Mouse (Mus musculus) layer of hippocampus, adult 11-12 months (tissue): ENCODE data around the gene Satb2.
"Not testable (repeated sequence)": the region's sequence is repeated elsewhere in the genome, so short reads cannot be mapped to it uniquely, and the experiment has no call there.

ENCODE experiments used
- DNase-seq: peaks from one replicate; pipeline ENCODE4 v3.0.0; 2022; ENCODE audit warnings: low spot score

Satb2 gene

DNA sequence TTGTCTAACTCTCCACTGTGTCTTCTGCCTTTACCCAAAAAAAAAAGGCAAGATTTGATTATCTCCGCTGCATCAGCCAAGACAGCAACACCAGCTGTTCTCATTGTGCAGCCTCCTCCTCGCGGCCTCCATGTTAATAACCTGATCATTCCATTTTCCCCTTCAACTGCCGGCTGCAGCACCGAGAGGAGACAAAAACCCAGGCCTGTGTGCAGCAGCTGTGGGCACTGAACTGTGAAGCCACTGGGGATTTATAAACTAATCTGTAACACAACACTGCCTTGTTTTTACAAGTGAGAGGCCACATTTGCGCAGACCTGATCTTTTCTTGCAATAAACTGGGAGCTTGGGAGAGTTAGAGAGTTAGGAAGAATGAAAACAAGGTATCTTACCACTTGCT lies 145.1 kb downstream of the Satb2 start:
- no peak for DNase-seq

GRCm38 (mm10) chr1:56832738-56833137 lies 145.7 kb downstream of the Satb2 start:
- no peak for DNase-seq

DNA sequence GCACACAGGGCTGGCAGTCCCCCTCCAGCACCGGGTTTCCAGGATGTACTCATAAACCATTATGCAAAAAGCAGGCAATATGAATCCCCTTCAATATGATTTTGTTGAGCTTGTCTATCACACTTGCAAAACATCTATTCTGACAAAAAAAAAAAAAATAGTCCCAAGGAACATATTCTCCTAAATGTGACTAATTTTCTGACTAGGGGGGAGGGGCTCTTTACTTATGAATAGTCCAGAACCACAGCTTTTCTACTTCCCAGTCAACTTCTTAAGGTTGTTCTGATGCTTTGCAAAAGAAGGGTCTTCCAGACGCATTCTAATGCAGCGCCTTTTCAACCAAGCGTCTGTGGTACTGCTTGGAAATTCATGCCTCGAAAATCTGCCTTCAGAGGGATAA lies 155.7 kb downstream of the Satb2 start:
- DNase-seq, result no peak

GRCm38 (mm10) chr1:56822025-56822424 lies 156.4 kb downstream of the Satb2 start:
- no peak for DNase-seq

- no peak for DNase-seq
Observed at GRCm38 (mm10) chr1:56813506-56813905, 164.9 kb downstream of the Satb2 start.

DNA sequence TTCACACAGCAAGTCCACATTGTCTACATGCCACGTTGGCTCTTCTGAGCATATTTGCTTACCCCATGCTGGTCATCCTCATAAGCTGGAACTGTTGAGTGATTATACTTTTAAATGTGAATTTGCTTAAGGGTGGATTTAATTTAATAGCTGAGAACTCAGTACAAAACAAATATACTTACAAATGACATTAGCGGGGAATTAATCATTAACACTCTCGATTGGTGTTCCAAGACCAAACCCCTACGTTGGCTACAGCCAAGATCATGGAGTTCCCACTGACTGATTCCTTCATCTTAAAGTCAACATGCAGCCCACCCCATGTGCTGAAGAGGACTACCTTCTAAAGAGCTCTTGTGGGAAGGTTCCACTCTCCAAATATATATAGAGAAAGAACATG lies 165.5 kb downstream of the Satb2 start:
- no peak for DNase-seq

DNA sequence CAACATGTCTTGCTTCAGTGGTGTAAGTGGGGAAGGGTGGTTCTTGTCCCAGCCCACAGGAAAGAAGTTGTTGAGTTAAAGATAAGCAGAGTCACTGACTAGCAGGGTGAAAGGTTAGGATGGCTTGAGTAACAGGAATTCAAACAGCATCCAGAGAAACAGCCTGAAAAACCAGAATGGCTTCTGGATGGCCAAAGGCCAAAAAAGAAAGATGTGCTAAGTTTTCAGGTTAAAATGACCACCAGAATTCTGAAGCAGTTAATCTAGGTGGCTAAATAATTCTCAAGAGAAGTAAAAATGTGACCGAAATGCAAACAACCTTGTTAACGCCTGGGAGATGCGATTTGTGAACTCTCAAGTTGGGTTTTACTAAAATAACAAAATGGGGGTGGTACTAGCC lies 167.0 kb downstream of the Satb2 start:
- DNase-seq, result no peak

DNA sequence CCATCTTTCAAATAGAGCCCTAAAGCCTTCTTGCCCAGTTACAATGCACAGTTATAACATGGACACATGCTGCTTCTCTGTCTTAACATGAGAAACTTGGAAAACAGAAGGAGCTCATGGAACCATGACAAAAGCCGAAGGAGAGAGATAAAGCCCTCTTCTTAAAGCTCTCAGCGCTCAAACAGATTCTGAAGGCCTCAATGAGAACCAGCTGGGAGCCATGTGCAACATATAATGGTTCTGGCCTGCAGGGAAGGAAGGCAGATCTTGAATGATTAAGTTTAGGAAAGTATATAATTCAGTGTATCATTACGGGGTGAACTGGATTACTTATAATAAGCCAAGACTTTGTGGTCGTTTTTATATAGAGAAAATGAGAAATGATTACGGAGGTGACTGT lies 172.4 kb downstream of the Satb2 start:
- DNase-seq, result no peak

DNA sequence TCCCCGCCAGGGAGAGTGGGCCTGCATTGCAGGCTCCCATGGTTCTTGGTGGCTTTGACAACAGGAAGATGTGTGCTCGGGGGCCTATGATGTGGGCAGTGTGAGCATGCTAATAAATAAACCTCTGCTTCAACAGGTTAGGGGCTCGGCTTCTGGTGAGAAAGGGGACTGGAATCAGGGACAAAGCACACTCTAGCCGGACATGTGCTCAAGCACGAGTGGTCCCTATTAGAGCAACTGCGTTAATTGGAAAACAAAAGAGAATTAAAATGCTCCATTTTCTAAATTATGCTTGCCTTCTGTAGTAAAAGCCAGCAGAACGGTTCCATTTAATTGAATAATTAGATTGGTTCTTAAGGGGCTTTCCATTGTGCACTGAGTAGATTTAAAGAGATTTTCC lies 177.8 kb downstream of the Satb2 start:
- no peak for DNase-seq

- DNase-seq, result no peak
Observed at GRCm38 (mm10) chr1:56795016-56795608, 183.3 kb downstream of the Satb2 start.

DNA sequence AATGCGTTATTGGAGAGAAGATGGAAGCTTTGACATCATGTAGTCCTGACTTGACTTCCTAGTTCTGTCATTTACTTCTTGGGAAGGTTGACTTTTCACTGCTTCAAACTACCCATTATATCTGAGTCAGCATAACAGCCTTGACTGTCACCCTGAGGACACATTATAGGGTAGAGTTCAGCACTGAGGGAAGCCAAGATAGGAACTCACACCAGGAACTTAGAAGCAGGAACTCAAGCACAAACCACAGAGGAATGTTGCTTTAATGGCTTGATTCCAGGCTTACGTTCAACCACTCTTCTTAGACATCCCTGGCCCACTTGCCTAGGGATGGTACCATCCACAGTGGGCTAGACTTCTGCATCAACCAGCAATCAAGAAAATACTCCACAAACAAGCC lies 188.8 kb downstream of the Satb2 start:
- no peak for DNase-seq

GRCm38 (mm10) chr1:56782139-56782538 lies 196.3 kb downstream of the Satb2 start:
- DNase-seq, result not testable (repeated sequence)

DNA sequence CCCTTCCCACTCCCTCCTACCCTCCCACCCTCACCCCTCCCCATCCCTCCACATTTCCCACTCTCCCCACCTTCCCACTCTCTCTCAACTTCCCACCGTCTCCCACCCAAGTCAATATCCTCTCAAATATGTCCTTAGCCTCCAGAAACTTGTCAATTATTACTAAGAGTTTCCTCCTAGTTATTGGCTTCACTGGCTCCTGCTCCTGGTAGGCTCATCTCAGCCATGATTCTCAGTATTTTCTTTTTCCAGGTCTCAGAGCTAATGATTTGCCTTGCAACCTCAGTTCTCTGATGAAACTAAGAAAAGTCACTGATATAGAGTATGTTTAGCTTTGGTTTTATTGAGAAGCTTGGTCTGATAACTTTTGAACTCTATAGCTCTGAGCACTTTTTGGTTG lies 214.2 kb downstream of the Satb2 start:
- DNase-seq, result no peak

- no peak for DNase-seq
Observed at GRCm38 (mm10) chr1:56761512-56761911, 216.9 kb downstream of the Satb2 start.

DNA sequence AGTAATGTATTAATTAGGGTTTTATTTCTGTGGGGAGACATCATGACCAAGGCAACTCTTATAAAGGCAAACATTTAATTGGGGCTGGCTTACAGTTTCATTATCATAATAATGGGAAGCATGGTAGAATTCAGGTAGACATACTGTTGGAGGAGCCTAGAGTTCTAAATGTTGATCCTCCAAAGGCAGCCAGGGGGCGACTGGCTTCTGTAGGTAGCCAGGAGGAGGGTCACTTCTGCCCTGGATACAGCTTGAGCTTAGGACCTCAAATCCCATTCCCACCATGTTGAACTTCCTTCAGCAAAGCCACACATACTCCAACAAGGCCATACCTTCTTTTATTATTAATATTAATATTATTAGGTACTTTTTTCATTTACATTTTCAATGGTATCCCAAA lies 225.2 kb downstream of the Satb2 start:
- no peak for DNase-seq

GRCm38 (mm10) chr1:56750693-56751092 lies 227.8 kb downstream of the Satb2 start:
- no peak for DNase-seq

- DNase-seq, result no peak
Observed at GRCm38 (mm10) chr1:56749629-56750311, 228.7 kb downstream of the Satb2 start.

- DNase-seq, result no peak
Observed at GRCm38 (mm10) chr1:56748876-56749493, 229.5 kb downstream of the Satb2 start.
